Mouse (Mus musculus) liver, adult 2 months (tissue): ENCODE measurements around the gene Sox18.

Experiments used
- CTCF ChIP-seq: fragments of 200-500 bp; IDR thresholded peaks from 2 replicates; pipeline ENCODE4 v1.5.1; 2011; ENCODE audit warnings: low read depth, low read length, control low read depth
- POLR2A ChIP-seq: fragments of 200-500 bp; IDR thresholded peaks from 2 replicates; pipeline ENCODE4 v1.6.1; 2011; ENCODE audit warnings: low read length, control low read depth; ENCODE audit not compliant: insufficient read depth; ENCODE audit errors: extremely low read depth

- TF ChIP-seq CTCF (no peak), POLR2A (no peak)
Observed at GRCm38 (mm10) chr2:181646626-181647472, 24.6 kb downstream of the Sox18 start.
